Mouse (Mus musculus): ENCODE data around the gene Sema4c. TPM values are rescaled to one million over a fixed set of nuclear protein-coding genes. Genes with fewer than 3 reads are reported as not detected.

Sema4c gene
- polyA plus RNA-seq, 1 experiment from 2014 or later: 3.9 TPM

DNA sequence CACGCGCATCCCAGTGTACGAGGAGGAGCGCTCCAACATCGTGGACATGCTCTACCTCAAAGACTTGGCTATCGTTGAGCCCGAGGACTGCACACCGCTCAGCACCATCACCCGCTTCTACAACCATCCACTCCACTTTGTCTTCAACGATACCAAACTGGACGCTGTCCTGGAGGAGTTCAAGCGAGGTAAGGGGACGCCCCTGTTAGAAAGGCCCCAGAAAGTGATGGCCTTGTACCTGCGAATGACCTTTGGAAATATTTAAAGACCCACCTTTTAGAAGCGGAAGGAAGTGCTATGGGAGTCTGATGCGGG is 45.2 kb downstream of the Sema4c start:
- 0 out of 2 replicates have a peak, but pooled peaks cover 8% of the 10 kb centered on the region for H3K36me3 ChIP-seq (ENCODE audit: control insufficient read depth, insufficient read depth)
- H3K9me3 ChIP-seq (ENCODE audit: control insufficient read depth): no peaks in the 10 kb centered on the region
- WGBS: 2% methylated on average over 16 of the region's 16 CpGs
- peak overlapping the region; percentile 96 for H3K4me2 ChIP-seq (replicated peaks; ENCODE audit: low read depth)
- ATAC-seq: no peak
- TF ChIP-seq CTCF (IDR thresholded peaks at IDR 0.05; ENCODE audit: low read depth): no peak
- H3K4me1 ChIP-seq (replicated peaks; ENCODE audit: control insufficient read depth, insufficient read depth, low read length): no peaks in the 10 kb centered on the region; the same call in 1 of the 2 replicates
- no peak overlapping the region for H3K27ac ChIP-seq (ENCODE audit: low read depth, low read length)
- no peaks in the 10 kb centered on the region for H3K27me3 ChIP-seq (replicated peaks; ENCODE audit: control insufficient read depth, insufficient read depth, low read length)
- H3K9ac ChIP-seq (ENCODE audit: low read depth, low read length): peak overlapping the region; percentile 91
- H3K4me3 ChIP-seq (ENCODE audit: low read depth, low read length): peak overlapping the region; percentile 96

DNA sequence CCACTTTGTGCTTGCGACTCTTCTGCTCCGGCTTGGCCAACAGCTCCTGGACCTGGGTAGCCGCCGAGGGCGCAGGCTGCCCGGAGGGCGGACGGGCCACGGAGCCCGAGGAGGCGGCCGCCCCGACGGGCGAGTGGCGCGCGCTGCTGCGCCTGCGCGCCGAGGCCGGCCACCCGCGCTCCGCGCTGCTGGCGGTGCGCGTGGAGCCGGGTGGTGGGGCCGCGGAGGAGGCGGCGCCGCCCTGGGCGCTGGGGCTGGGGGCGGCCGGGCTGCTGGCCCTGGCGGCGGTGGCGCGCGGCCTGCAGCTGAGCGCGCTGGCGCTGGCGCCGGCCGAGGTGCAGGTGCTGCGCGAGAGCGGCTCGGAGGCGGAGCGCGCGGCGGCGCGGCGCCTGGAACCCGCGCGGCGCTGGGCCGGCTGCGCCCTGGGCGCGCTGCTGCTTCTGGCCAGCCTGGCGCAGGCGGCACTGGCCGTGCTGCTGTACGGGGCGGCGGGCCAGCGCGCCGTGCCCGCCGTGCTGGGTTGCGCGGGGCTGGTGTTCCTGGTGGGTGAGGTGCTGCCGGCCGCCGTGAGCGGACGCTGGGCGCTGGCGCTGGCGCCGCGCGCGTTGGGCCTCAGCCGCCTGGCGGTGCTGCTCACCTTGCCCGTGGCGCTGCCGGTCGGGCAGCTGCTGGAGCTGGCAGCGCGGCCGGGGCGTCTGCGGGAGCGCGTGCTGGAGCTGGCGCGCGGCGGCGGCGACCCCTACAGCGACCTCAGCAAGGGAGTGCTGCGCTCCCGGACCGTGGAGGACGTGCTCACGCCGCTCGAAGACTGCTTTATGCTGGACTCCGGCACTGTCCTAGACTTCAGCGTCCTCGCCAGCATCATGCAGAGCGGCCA is 45.8 kb downstream of the Sema4c start:
- Histone ChIP-seq H3K4me3 (ENCODE audit: low read depth, low read length) (peak overlapping the region; percentile 96), H3K27me3 (replicated peaks; ENCODE audit: control insufficient read depth, insufficient read depth, low read length) (no peaks in the 10 kb centered on the region), H3K9ac (ENCODE audit: low read depth, low read length) (peak overlapping the region; percentile 91), H3K4me1 (replicated peaks; ENCODE audit: control insufficient read depth, insufficient read depth, low read length) (no peaks in the 10 kb centered on the region; the same call in 1 of the 2 replicates), H3K4me2 (replicated peaks; ENCODE audit: low read depth) (peak overlapping the region; percentile 96), H3K36me3 (ENCODE audit: control insufficient read depth, insufficient read depth) (peaks cover 14% of the 10 kb centered on the region; the same call in 1 of the 2 replicates), H3K27ac (ENCODE audit: low read depth, low read length) (peak overlapping the region; percentile 96), H3K9me3 (ENCODE audit: control insufficient read depth) (no peaks in the 10 kb centered on the region)
- ATAC-seq: peak; percentile 62
- peak; percentile 40; the same call in 1 of the 2 replicates for TF ChIP-seq CTCF (IDR thresholded peaks at IDR 0.05; ENCODE audit: low read depth)
- under 1% methylated on average over 78 of the region's 126 CpGs for WGBS

DNA sequence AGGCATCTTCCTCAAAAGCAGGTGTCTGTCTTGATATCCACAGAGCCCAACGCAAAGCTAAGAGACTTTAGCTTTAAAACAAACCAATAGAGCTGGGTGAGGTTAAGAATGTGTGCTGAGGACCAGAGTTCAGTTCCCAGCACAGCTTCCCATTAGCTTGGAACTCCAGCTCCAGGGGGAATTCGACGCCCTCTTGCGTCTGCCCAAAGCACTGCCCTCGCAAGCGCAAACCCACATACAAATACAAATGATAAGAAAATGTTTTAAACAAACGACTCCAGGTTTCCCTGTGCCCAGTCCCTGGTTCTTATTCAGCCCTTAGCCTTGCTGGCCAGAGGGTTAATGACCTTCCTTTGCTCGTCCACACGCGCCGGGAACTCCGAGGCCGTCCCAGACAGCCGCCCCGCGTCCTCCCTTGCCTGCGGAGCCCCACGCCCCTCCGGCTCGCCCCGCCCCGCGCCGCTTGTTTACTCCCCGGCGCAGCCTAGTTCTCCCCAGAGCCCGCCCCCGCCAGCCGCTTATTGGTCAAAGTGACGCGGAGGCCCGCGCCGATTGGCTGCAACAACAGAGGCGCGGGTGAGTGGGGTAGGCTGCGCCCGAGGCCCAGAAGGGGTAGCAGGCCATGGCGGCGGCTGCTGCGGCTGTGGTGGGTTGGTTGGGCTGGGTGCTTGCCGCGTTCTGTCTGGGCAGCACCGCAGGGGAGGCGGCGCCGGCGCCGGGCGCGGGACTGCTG is 46.7 kb downstream of the Sema4c start, which contains the start of gene Cnnm3:
Cnnm3 (plus strand) TSS at position 579 of the 733 bp plus-strand sequence.
- Histone ChIP-seq H3K9me3 (ENCODE audit: control insufficient read depth) (no peaks in the 10 kb centered on the region), H3K36me3 (ENCODE audit: control insufficient read depth, insufficient read depth) (peaks cover 17% of the 10 kb centered on the region), H3K4me1 (replicated peaks; ENCODE audit: control insufficient read depth, insufficient read depth, low read length) (no peaks in the 10 kb centered on the region; the same call in 1 of the 2 replicates), H3K27ac (ENCODE audit: low read depth, low read length) (peak within 1 kb of the TSS; percentile 96), H3K4me3 (ENCODE audit: low read depth, low read length) (peak within 1 kb of the TSS; percentile 96), H3K4me2 (replicated peaks; ENCODE audit: low read depth) (peak within 1 kb of the TSS; percentile 96), H3K9ac (ENCODE audit: low read depth, low read length) (peak within 1 kb of the TSS; percentile 91), H3K27me3 (replicated peaks; ENCODE audit: control insufficient read depth, insufficient read depth, low read length) (no peaks in the 10 kb centered on the region)
- WGBS: 2% methylated on average over 47 of the region's 51 CpGs
- TF ChIP-seq CTCF (IDR thresholded peaks at IDR 0.05; ENCODE audit: low read depth): peak; percentile 69
- ATAC-seq: peak; percentile 98

DNA sequence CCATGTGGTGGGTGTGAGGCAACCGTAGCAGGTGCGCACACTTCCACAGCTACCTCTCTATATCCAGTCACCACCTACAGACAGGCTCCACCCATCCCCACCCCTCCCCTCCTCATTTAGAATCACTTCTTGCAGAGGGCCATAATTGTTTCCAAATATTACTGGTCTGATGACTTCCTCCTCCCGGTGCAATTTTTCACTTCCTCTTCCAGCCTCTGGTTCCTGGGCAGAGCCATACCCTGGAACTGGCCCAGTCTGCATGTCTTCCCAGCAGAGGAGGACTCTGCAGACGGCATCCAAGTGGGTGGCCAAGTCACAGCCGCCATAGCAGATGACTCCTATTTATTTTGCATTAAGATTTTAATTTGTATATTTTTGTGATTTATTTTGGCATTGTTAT is 49.9 kb downstream of the Sema4c start:
- 55% methylated on average over 5 of the region's 5 CpGs for WGBS
- ATAC-seq: no peak

DNA sequence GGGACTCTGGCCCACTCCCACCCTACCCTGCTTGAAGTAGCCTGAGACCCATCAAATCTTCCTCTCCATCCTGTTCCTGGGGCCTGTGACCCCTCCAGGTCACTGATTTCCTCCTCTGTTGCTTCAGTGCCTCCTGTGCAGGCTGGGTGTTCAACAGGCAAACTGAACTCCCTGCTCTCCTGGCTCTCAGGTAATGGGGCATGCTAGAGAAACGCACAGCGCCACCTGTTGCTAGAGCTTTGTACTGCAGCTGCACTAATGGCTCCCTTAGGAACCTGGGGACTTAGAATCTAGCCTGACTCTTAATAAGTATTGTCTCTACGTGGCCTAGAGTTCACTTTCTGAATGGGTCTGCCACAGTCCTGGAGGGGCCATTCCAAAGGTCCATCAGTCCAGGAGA is 56.9 kb downstream of the Sema4c start:
- peak; percentile 96 for TF ChIP-seq CTCF (IDR thresholded peaks at IDR 0.05; ENCODE audit: low read depth)
- Histone ChIP-seq H3K4me2 (replicated peaks; ENCODE audit: low read depth) (no peak overlapping the region), H3K4me3 (ENCODE audit: low read depth, low read length) (no peak overlapping the region), H3K36me3 (ENCODE audit: control insufficient read depth, insufficient read depth) (peaks cover 54% of the 10 kb centered on the region), H3K27ac (ENCODE audit: low read depth, low read length) (no peak overlapping the region), H3K4me1 (replicated peaks; ENCODE audit: control insufficient read depth, insufficient read depth, low read length) (no peaks in the 10 kb centered on the region), H3K9ac (ENCODE audit: low read depth, low read length) (no peak overlapping the region), H3K27me3 (replicated peaks; ENCODE audit: control insufficient read depth, insufficient read depth, low read length) (no peaks in the 10 kb centered on the region), H3K9me3 (ENCODE audit: control insufficient read depth) (no peaks in the 10 kb centered on the region)
- ATAC-seq: peak; percentile 25; the same call in 1 of the 2 replicates
- 6% methylated on average over 3 of the region's 3 CpGs for WGBS

More for the DNA sequence above, 49.9 kb downstream of the Sema4c start:
- H3K27me3 ChIP-seq (replicated peaks; ENCODE audit: control insufficient read depth, insufficient read depth, low read length): no peaks in the 10 kb centered on the region
- no peak overlapping the region for H3K4me3 ChIP-seq (ENCODE audit: low read depth, low read length)
- no peak overlapping the region for H3K4me2 ChIP-seq (replicated peaks; ENCODE audit: low read depth)
- H3K36me3 ChIP-seq (ENCODE audit: control insufficient read depth, insufficient read depth): peaks cover 29% of the 10 kb centered on the region
- no peak for TF ChIP-seq CTCF (IDR thresholded peaks at IDR 0.05; ENCODE audit: low read depth)
- no peak overlapping the region for H3K9ac ChIP-seq (ENCODE audit: low read depth, low read length)
- no peaks in the 10 kb centered on the region for H3K9me3 ChIP-seq (ENCODE audit: control insufficient read depth)
- H3K27ac ChIP-seq (ENCODE audit: low read depth, low read length): no peak overlapping the region
- no peaks in the 10 kb centered on the region for H3K4me1 ChIP-seq (replicated peaks; ENCODE audit: control insufficient read depth, insufficient read depth, low read length)

Small RNAs within 50 kb of the gene (microRNA-seq; reads per million reads assigned to microRNA genes)
- not detected for gene Gm47280

Other genes starting within 250 kb of the Sema4c start
- gene Kansl3, start 189.2 kb downstream of the Sema4c start, polyA plus RNA-seq (2015; fragmentation: Nextera tagmentation; extraction: Ambion mirVana): 18.6 and 19.1 TPM in 2 replicates
- 0.13 and 0.17 TPM in 2 replicates for gene Fer1l5, start 186.1 kb downstream of the Sema4c start, polyA plus RNA-seq (2015; fragmentation: Nextera tagmentation; extraction: Ambion mirVana)
- 10.5 and 11.2 TPM in 2 replicates for gene Lman2l, start 113.1 kb downstream of the Sema4c start, polyA plus RNA-seq (2015; fragmentation: Nextera tagmentation; extraction: Ambion mirVana)
- gene Cnnm4, start 86.7 kb downstream of the Sema4c start, polyA plus RNA-seq (2015; fragmentation: Nextera tagmentation; extraction: Ambion mirVana): 17.4 and 18.4 TPM in 2 replicates
- 2.5 and 2.6 TPM in 2 replicates for gene Cnnm3, start 46.5 kb downstream of the Sema4c start, polyA plus RNA-seq (2015; fragmentation: Nextera tagmentation; extraction: Ambion mirVana)
- 2.1 and 3.8 TPM in 2 replicates for gene Ankrd23, start 21.5 kb downstream of the Sema4c start, polyA plus RNA-seq (2015; fragmentation: Nextera tagmentation; extraction: Ambion mirVana)
- gene Gm42417, start 18.9 kb downstream of the Sema4c start, polyA plus RNA-seq (2015; fragmentation: Nextera tagmentation; extraction: Ambion mirVana): 0.22 TPM in 1 of 2 replicates, not detected in the other
- gene Ankrd39, start 10.9 kb downstream of the Sema4c start, polyA plus RNA-seq (2015; fragmentation: Nextera tagmentation; extraction: Ambion mirVana): 15.0 and 18.5 TPM in 2 replicates
- 0.65 and 0.87 TPM in 2 replicates for gene Fam178b, start 124.8 kb upstream of the Sema4c start, polyA plus RNA-seq (2015; fragmentation: Nextera tagmentation; extraction: Ambion mirVana)
- gene Cox5b, start 133.1 kb upstream of the Sema4c start, polyA plus RNA-seq (2015; fragmentation: Nextera tagmentation; extraction: Ambion mirVana): 1,149 and 1,162 TPM in 2 replicates
- gene 4933424G06Rik, start 151.8 kb upstream of the Sema4c start, polyA plus RNA-seq (2015; fragmentation: Nextera tagmentation; extraction: Ambion mirVana): not detected in 2 replicates
- 50.3 and 57.0 TPM in 2 replicates for gene Actr1b, start 156.1 kb upstream of the Sema4c start, polyA plus RNA-seq (2015; fragmentation: Nextera tagmentation; extraction: Ambion mirVana)
- gene Zap70, start 203.4 kb upstream of the Sema4c start, polyA plus RNA-seq (2015; fragmentation: Nextera tagmentation; extraction: Ambion mirVana): 0.24 and 0.70 TPM in 2 replicates

Data from intestine, postnatal 0 days (tissue).